Mouse (Mus musculus): ENCODE measurements around the gene Gm49342.
"Not testable (repeated sequence)": the region's sequence is repeated elsewhere in the genome, so short reads cannot be mapped to it uniquely, and the experiment has no call there.

Gene Gm49342

GRCm38 (mm10) chr14:50936649-50937048 lies 7.7 kb upstream of the Gm49342 start:
- no peak for DNase-seq (ENCODE audit: low read depth, low spot score)

DNA sequence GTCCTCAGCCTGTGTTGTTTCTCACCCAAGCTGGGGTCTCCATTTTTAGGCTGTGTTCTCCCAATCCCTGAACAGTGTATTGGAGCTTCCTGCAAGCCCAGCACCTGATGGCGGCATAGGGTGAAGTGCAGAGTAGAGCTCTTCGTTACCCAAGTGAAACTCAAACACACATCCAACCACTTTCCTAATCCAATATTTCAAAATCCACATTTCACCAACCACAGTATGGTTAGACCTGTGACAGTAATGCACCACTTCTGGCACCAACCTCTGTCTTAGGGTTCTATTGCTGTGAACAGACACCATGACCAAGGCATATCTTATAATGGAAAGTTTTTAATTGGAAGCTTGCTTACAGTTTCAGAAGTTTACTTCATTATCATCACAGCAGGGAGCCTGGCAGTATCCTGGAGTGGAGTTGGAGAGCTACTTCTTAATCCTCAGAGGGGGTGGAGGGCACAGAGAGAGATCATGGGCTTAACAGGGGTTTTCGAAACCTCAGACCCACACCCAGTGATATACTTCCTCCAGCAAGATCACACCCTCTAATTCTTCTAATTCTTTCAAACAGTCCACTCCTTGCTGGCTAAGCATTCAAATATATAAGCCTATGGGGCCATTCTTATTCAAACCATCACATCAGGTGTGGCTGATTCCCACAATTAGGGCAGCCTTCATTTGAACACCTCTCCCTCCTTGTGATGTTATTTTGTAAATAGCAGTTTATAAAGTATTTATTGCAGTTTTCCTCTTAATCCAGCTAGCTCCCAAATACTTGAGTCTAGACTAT lies 6.0 kb upstream of the Gm49342 start:
- DNase-seq (ENCODE audit: low read depth, low spot score): no peak

DNA sequence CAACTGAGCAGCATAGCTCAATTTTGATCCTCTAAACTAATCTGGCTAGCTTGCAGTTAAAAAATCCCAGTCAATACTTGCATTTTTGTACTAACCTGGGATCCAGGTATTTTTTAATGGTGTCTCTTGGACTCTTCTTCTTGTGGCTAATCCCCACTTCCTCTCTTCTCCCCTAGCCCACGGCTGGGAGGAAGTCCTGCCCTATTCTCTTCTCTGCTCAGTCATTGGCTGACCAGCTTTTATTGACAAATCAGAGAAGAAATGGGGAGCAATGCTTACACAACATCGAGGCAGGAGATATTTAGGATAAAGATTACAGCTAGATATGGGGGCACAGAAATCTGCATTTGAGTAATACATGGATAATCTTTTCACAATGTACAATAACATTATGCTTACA lies 5.4 kb upstream of the Gm49342 start:
- DNase-seq (ENCODE audit: low read depth, low spot score): no peak

DNA sequence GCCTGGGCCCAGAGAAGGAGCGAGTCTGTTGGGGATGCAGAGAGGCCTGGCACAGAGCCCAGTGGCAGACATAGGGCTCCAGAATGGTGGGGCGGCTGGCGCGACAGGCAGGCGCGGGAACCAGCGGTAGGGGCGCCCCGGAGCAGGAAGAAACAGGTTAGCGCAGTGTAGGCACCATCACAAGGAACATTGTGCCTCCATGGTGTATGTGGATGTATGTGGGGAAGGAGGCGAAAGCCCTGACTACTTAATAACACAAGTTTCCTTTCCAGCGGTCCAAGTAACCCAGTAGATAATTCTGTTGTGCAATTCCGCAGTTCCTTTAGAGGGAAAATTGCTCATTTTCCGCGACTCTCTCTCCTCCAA lies 334 bp downstream of the Gm49342 start:
- not testable (repeated sequence) for DNase-seq (ENCODE audit: low read depth, low spot score)

DNA sequence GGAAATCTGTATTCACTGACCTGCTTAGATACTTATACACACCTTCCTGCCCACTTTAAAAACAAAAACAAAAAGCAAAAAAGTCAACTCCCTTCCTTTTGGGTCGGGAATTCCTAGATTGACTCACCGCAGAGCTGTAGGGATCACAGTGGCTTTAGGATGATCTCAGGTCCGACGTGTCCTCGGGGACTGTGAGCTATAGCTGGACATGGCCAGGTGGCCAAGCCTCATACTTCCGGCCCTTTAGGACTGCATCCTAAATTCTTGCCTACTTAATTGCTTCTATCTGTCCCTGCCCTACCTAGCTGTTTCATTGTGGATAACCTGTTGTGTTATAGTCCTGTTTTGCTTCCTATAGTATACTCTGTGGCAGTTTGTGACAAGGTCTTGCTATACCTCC lies 764 bp downstream of the Gm49342 start:
- DNase-seq (ENCODE audit: low read depth, low spot score): not testable (repeated sequence)

- not testable (repeated sequence) for DNase-seq (ENCODE audit: low read depth, low spot score)
These were observed 1.2 kb downstream of the Gm49342 start for GRCm38 (mm10) chr14:50945526-50945925.

- no peak for DNase-seq (ENCODE audit: low read depth, low spot score)
These were observed 11.2 kb downstream of the Gm49342 start for GRCm38 (mm10) chr14:50955487-50955886.

DNA sequence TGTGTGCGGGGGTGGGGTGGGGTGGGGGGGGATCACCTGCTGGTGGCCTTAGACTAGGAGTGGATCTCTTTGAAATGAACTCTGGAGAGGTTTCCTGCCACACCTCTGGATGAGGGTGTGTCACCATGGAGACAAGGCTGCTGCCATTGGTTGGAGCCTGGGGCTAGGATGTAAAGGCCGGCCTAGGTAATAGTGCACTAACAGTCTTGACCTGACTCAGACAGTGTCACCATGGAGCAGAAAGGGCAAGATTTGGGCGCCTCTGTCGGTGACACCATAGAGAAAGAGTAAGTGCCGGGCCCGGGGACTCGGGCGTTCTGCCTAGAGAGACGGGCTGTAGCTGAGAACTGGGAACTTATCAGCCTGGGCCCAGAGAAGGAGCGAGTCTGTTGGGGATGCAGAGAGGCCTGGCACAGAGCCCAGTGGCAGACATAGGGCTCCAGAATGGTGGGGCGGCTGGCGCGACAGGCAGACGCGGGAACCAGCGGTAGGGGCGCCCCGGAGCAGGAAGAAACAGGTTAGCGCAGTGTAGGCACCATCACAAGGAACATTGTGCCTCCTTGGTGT lies 11.7 kb downstream of the Gm49342 start, which contains the start of gene Pnp2:
Pnp2 (plus strand) TSS at position 51 of the 567 bp plus-strand sequence.
- DNase-seq (ENCODE audit: low read depth, low spot score): not testable (repeated sequence)

DNA sequence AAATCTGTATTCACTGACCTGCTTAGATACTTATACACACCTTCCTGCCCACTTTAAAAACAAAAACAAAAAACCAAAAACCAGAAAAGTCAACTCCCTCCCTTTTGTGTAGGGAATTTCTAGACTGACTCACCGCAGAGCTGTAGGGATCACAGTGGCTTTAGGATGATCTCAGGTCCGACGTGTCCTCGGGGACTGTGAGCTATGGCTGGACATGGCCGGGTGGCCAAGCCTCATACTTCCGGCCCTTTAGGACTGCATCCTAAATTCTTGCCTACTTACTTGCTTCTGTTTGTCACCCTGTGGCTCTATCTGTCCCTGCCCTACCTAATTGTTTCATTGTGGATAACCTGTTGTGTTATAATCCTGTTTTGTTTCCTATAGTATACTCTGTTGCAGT lies 12.4 kb downstream of the Gm49342 start:
- not testable (repeated sequence) for DNase-seq (ENCODE audit: low read depth, low spot score)

DNA sequence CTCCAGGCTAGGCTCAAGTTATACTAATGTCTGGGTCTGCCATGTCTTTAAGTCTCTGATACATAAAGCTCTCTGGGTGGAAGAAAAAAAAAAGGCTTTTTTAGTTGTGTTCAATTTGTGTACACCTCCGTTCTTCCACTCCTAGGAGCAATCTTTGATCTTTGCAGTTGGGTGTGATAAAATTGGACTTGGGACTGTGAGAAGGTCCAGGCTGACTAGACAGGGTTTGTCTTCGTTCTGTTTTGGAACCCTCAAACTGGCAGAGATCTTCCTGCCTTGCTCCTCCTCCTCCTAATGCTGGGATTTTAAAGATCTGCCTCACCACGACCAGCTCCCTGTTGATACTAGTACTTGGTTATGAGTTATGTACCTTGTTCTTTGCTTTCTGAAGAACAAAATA lies 12.8 kb downstream of the Gm49342 start:
- DNase-seq (ENCODE audit: low read depth, low spot score): not testable (repeated sequence)

GRCm38 (mm10) chr14:50958289-50958995 lies 14.1 kb downstream of the Gm49342 start:
- DNase-seq (ENCODE audit: low read depth, low spot score): not testable (repeated sequence)

DNA sequence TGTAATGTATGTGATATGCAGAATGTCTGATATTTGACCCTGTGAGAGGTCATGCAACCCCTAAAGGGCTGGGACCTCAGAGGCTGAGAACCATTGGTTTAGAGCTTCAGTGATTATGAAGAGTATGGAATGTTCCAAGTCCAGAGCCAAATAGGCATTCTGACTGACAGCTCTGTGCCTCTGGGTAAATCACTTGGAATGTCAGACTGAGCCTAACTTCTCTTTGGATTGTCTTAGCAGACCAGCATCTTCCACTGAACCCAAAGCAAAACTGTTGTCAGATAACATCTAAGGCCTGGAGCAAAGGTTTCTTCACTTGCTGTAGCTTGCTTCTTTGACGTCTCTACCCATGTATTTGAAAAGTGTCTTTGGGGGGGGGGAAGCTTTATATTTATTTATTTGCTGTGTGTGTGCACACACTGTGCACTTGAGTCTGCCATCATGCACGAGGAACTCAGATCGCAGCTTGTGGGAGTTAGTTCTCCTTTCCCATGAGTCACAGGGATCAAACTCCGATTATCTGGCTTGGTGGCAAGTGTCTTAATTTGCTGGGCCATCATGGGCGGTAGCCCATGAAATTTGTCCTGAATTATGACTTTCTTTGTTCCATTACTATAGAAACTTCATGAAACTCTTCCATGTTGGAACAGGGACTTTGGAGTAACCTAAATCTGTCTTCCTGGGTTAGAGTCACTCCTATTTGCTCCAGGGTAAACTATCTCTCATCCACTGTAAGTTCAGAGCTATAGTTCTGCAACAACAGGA lies 24.1 kb downstream of the Gm49342 start:
- DNase-seq (ENCODE audit: low read depth, low spot score): no peak

- no peak for DNase-seq (ENCODE audit: low read depth, low spot score)
These were observed 24.7 kb downstream of the Gm49342 start for GRCm38 (mm10) chr14:50969041-50969440.

DNA sequence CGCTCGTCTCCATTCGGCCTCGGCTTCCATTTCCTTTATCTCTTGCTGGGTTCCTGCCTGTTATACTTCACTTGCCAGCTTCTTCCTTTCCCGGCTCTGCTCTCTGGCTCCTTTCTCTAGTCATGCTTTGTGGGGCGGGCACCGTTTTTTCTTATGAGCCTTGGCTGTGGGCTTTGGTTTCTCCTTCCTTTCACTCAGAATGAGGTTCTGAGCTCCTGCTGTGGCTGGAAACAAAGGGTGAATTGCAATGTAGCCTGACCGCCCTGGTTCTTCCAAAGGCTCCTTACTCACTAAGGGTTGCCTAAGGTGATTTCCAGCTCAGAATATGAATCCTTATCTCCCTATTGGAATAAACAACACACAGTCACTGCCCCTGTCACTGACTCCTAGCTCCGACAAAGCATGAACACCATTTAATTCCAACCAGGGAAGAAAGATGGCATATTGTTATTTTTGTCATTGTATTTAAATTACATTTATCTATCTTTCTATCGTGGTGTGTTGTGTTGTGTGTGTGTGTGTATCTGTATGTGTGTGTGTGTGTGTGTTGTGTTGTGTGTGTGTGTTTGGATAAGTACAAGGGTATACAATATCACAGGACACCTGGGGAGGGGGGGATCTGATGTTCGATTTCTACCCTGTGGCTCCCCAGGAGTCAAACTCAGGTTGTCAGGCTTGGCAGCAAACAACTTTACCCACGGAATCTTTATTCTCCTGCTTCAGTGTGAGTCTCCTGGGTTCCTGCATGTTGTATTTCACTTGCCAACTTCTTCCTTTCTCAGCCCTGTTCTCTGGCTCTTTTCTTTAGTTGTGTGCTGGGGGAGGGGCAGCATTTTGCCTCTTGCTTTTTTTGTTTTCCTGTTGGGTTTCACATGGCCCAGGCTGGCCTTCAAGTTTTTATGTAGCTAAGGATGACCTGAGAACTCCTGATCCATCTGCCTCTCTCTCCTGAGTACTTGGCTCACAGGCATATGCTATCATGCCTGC lies 25.5 kb downstream of the Gm49342 start:
- no peak for DNase-seq (ENCODE audit: low read depth, low spot score)

GRCm38 (mm10) chr14:50970822-50971221 lies 26.5 kb downstream of the Gm49342 start:
- no peak for DNase-seq (ENCODE audit: low read depth, low spot score)

GRCm38 (mm10) chr14:50973054-50973453 lies 28.7 kb downstream of the Gm49342 start:
- DNase-seq (ENCODE audit: low read depth, low spot score): not testable (repeated sequence)

DNA sequence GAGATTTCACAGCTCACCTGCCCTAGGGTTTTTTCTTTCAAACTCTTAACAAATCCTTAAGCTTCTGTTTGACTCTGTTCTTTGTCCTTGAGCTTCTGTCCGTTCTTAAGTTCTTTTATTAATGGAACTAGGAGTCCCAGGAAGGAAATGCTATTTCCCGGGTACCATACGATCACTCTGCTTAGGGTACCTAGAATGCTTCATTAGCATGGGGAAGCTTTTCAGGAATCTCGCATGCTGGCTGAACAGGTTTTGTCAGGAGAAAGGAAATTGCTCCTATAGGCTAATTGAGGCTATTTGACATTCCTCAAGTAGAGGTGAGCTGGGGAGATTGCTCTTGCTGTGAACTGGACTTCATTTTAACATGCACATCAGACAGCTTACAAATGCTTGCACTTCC lies 29.4 kb downstream of the Gm49342 start:
- DNase-seq (ENCODE audit: low read depth, low spot score): no peak

GRCm38 (mm10) chr14:50975001-50975400 lies 30.7 kb downstream of the Gm49342 start:
- no peak for DNase-seq (ENCODE audit: low read depth, low spot score)

DNA sequence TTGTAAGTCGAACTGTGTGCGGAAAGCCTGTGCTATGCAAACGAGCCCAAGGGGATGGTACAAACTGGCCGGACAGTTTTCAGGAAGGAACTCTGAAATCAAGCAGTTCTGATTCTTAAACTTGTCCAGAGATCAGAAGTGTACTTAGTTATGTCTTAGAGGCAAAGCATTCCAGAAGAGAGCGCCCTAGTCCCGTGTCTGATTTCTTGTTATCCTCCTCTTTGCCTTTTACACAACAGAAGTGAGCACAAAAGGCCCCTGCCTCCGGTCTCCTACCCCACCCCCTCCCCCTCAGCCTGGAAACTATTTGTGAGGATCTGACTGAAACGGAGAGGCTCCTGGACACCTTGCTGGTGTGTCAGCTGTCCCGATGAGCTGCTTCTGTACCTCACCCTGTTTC lies 32.4 kb downstream of the Gm49342 start:
- no peak for DNase-seq (ENCODE audit: low read depth, low spot score)

DNA sequence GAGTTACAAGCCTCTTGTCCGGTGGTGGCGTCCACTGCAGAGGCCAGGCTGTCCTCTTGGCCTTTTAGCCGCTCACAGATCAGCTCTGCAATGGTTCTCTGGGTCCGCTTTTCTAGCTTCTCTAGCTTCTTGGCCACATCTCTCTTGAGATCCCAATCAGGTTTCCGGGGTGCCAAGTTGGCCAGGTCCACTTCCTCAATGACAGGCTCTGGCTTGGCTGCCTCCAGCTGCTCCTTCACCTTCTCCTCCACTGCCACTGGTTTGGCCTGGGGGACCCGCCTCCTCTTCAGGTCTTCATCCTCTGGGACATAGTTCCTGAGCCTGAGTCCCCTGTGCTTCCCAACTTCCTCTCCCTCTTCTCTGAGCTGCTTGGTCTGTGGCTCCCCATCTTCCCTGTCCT lies 34.1 kb downstream of the Gm49342 start:
- DNase-seq (ENCODE audit: low read depth, low spot score): not testable (repeated sequence)

GRCm38 (mm10) chr14:50979631-50980030 lies 35.3 kb downstream of the Gm49342 start:
- DNase-seq (ENCODE audit: low read depth, low spot score): no peak

Measured in c-Kit-negative CD71-positive TER-119-positive erythroid progenitor cells, embryonic 14.5 days (primary cell).